Mouse (Mus musculus): ENCODE results near the gene Fam126a. TPM values are rescaled to one million over a fixed set of nuclear protein-coding genes. Genes with fewer than 3 reads are reported as not detected.

Fam126a gene
- polyA plus RNA-seq, 1 experiment from 2014 or later = 33.9 TPM

DNA sequence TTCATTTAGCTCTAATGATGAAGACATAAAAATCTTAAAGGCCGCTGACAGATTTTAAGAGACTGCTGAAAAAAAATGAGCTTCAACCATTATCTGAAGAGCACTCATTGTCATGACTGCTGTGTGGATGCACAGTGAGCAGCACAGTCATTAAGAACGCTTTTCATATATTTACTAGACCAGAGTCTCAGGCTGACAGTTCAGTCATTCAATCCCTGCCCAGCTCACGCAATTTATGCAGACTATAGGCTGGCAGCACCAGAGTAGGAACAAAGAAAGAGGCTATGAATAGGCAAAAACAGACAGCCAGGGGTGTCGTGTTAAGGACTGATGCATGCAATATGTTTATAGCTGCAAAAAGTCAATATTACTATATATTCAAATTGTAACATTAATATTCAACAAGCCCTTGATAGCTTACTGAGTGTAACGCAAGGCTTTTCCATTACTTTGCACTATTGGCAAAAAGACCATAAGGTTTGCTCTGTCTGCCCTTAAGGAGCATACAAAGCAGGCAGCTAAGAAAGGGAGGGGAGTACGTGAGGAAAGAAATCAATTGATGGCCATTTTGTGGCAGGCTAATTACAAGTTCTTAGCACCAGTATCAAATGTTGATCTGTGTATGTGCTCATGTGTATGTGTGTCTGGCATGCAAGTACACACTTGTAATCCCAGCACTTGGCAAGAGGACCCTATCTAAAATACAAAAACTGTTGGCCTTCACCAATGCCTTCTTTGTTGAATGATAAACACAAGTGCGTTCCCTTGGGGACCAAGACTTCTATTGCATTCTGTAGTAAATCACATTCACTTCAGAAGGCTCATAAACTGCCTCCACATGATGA is 10.9 kb downstream of the Fam126a start:
- peaks cover 8% of the 10 kb centered on the region; the same call in 1 of the 2 replicates for H3K36me3 ChIP-seq
- H3K9me3 ChIP-seq = no peaks in the 10 kb centered on the region
- no peak overlapping the region for H3K4me3 ChIP-seq
- no peak overlapping the region for H3K27ac ChIP-seq (replicated peaks)
- no peak overlapping the region for H3K4me2 ChIP-seq
- 87% methylated on average over 7 of the region's 7 CpGs for WGBS
- no peak overlapping the region for H3K9ac ChIP-seq
- no peaks in the 10 kb centered on the region for H3K27me3 ChIP-seq (replicated peaks)
- peaks cover 19% of the 10 kb centered on the region for H3K4me1 ChIP-seq
- no peak for ATAC-seq (ENCODE audit: extremely low read depth, insufficient number of reproducible peaks, low FRiP score, low TSS enrichment)

- WGBS = 82% methylated on average over 7 of the region's 7 CpGs
- no peak for ATAC-seq (ENCODE audit: extremely low read depth, insufficient number of reproducible peaks, low FRiP score, low TSS enrichment)
- Histone ChIP-seq H3K9ac (no peak overlapping the region), H3K27ac (replicated peaks) (no peak overlapping the region), H3K27me3 (replicated peaks) (no peaks in the 10 kb centered on the region), H3K4me2 (no peak overlapping the region), H3K4me1 (peaks cover 19% of the 10 kb centered on the region), H3K4me3 (no peak overlapping the region), H3K36me3 (peaks cover 5% of the 10 kb centered on the region; the same call in 1 of the 2 replicates), H3K9me3 (no peaks in the 10 kb centered on the region)
Measured at GRCm38 (mm10) chr5:24018621-24019261, 11.7 kb downstream of the Fam126a start.

- no peak overlapping the region for H3K4me2 ChIP-seq
- no peaks in the 10 kb centered on the region for H3K27me3 ChIP-seq (replicated peaks)
- no peak for ATAC-seq (ENCODE audit: extremely low read depth, insufficient number of reproducible peaks, low FRiP score, low TSS enrichment)
- H3K4me3 ChIP-seq = no peak overlapping the region
- H3K9ac ChIP-seq = no peak overlapping the region
- no peaks in the 10 kb centered on the region for H3K9me3 ChIP-seq
- H3K27ac ChIP-seq (replicated peaks) = no peak overlapping the region
- peaks cover 14% of the 10 kb centered on the region; the same call in 1 of the 2 replicates for H3K4me1 ChIP-seq
- H3K36me3 ChIP-seq = peaks cover 5% of the 10 kb centered on the region; the same call in 1 of the 2 replicates
- 94% methylated on average over 1 of the region's 1 CpGs for WGBS
Measured at GRCm38 (mm10) chr5:24016912-24017311, 13.6 kb downstream of the Fam126a start.

DNA sequence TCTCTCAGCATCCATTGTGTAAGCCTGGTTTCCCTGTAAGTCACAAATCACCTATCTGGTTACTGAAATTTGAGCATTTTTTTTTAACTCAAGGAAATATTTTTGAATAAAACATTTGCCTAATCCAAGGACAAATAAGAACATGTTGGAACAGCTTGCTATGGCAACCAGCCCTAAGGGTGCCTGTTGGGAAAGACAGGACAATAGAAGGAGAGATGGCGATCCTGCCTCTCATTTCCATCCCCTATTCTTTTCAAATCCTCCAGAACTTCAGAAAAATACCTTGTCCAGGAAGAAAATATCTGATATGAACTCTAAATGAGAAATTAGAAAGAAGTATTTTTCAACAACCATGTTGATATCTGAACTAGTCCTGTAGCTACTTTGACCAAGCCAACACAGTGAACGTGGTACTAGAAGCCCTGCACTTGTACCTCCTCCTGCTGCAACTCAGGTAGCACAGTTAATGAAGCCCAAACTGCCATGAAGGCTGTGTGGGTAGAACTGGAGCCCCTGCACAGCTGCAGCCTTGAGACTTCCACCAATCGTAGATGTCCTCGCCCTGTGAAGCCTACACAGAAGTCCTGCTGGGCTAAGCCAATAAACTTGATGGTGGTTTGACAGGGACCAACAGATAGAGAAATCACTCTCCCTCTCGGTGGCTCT is 17.0 kb downstream of the Fam126a start:
- 69% methylated on average over 5 of the region's 5 CpGs for WGBS

DNA sequence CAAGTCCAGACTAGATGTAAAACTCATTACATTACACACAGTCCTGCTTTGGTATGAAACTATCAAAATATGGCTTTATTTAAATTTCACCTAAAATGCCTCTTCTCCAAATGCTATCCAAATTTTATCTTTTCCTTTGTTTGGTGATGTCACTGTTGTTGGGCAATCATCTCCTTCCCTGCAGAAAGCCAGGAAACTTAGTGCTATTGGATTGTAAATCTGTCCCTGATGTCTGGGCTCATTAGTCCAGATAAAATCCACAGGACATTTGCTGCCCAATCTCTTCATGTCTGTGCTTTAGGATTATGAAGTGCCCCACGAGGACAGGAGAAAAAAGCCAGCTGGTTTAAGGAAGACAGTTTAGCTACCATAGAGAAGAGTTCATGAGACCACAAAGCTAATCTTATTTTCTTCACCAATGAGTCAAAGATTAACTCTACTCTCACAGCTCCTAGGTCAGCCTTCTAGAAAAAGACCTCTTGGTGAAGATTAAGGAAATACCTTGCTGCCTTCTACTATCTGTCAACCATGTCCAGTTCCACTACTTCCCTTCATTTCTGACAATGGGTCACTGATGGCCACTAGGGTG is 31.3 kb downstream of the Fam126a start:
- no peak for ATAC-seq (ENCODE audit: extremely low read depth, insufficient number of reproducible peaks, low FRiP score, low TSS enrichment)

More for the DNA sequence above, 17.0 kb downstream of the Fam126a start:
- H3K9ac ChIP-seq = no peak overlapping the region
- H3K9me3 ChIP-seq = no peaks in the 10 kb centered on the region
- H3K4me1 ChIP-seq = peaks cover 6% of the 10 kb centered on the region; the same call in 1 of the 2 replicates
- H3K4me3 ChIP-seq = no peak overlapping the region
- H3K27me3 ChIP-seq (replicated peaks) = no peaks in the 10 kb centered on the region
- no peak overlapping the region for H3K4me2 ChIP-seq
- no peak overlapping the region for H3K27ac ChIP-seq (replicated peaks)
- no peak for ATAC-seq (ENCODE audit: extremely low read depth, insufficient number of reproducible peaks, low FRiP score, low TSS enrichment)
- H3K36me3 ChIP-seq = peaks cover 14% of the 10 kb centered on the region

DNA sequence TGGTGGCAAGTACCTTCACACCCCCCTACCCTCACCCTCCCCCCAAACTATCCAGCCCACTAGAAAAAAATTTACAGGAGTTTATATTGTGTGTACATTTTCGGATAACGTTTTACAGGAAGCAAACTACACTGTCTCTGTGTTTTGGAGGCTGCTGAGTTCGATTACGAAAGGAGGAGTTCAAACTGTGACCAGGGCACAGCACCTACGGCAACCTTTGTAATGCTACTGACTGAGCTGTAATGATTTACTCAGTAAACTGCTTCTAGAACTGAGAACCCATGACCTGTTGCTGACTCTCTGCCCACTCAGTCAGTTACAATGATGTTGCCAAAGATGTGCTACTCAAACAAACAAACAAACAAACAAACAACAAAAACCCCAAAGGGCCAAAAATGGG is 34.5 kb downstream of the Fam126a start:
- peaks cover 20% of the 10 kb centered on the region for H3K36me3 ChIP-seq
- no peak overlapping the region for H3K4me3 ChIP-seq
- no peak overlapping the region for H3K27ac ChIP-seq (replicated peaks)
- no peak for ATAC-seq (ENCODE audit: extremely low read depth, insufficient number of reproducible peaks, low FRiP score, low TSS enrichment)
- no peak overlapping the region for H3K4me2 ChIP-seq
- no peaks in the 10 kb centered on the region for H3K9me3 ChIP-seq
- WGBS = 80% methylated on average over 5 of the region's 5 CpGs
- H3K27me3 ChIP-seq (replicated peaks) = no peaks in the 10 kb centered on the region
- H3K9ac ChIP-seq = no peak overlapping the region
- peaks cover 31% of the 10 kb centered on the region for H3K4me1 ChIP-seq

More for the DNA sequence above, 31.3 kb downstream of the Fam126a start:
- H3K9me3 ChIP-seq = no peaks in the 10 kb centered on the region
- no peak overlapping the region for H3K9ac ChIP-seq
- no peak overlapping the region for H3K27ac ChIP-seq (replicated peaks)
- H3K4me3 ChIP-seq = no peak overlapping the region
- H3K4me1 ChIP-seq = peaks cover 9% of the 10 kb centered on the region
- peaks cover 20% of the 10 kb centered on the region for H3K36me3 ChIP-seq
- WGBS = 55% methylated on average over 1 of the region's 1 CpGs
- no peak overlapping the region for H3K4me2 ChIP-seq
- H3K27me3 ChIP-seq (replicated peaks) = no peaks in the 10 kb centered on the region

- Histone ChIP-seq H3K4me3 (no peak overlapping the region), H3K36me3 (peaks cover 24% of the 10 kb centered on the region), H3K27ac (replicated peaks) (no peak overlapping the region), H3K27me3 (replicated peaks) (no peaks in the 10 kb centered on the region), H3K9ac (no peak overlapping the region), H3K4me2 (no peak overlapping the region), H3K9me3 (no peaks in the 10 kb centered on the region), H3K4me1 (peaks cover 35% of the 10 kb centered on the region)
- ATAC-seq (ENCODE audit: extremely low read depth, insufficient number of reproducible peaks, low FRiP score, low TSS enrichment) = no peak
- WGBS = 80% methylated on average over 3 of the region's 3 CpGs
Measured at GRCm38 (mm10) chr5:23994929-23995328, 35.6 kb downstream of the Fam126a start.

GRCm38 (mm10) chr5:23994231-23994630 is 36.3 kb downstream of the Fam126a start:
- Histone ChIP-seq H3K9me3 (no peaks in the 10 kb centered on the region), H3K4me1 (peaks cover 35% of the 10 kb centered on the region), H3K4me2 (no peak overlapping the region), H3K36me3 (peaks cover 24% of the 10 kb centered on the region), H3K9ac (no peak overlapping the region), H3K4me3 (no peak overlapping the region), H3K27me3 (replicated peaks) (no peaks in the 10 kb centered on the region), H3K27ac (replicated peaks) (peak overlapping the region; percentile 87; the same call in 1 of the 2 replicates)
- no peak for ATAC-seq (ENCODE audit: extremely low read depth, insufficient number of reproducible peaks, low FRiP score, low TSS enrichment)
- 83% methylated on average over 2 of the region's 2 CpGs for WGBS

DNA sequence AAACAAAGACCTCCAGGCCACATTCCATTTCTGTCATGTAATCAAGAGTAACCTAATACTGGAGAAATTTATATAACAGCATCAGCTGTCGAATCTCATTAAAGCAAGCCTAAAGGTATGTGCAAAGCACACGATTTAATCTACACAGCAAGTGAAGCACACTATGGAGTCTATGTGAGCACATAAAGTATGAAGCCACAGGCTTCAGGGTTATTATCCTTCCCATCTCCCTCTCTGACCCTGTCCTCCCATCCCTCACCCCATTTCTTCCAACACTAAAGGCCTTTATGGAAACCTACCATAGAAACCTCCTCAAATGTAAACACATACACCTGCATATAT is 37.0 kb downstream of the Fam126a start:
- Histone ChIP-seq H3K36me3 (peaks cover 20% of the 10 kb centered on the region), H3K9ac (peak overlapping the region; percentile 45), H3K4me1 (peaks cover 35% of the 10 kb centered on the region), H3K9me3 (no peaks in the 10 kb centered on the region), H3K27me3 (replicated peaks) (no peaks in the 10 kb centered on the region), H3K4me2 (peak overlapping the region; percentile 43), H3K27ac (replicated peaks) (peak overlapping the region; percentile 87), H3K4me3 (no peak overlapping the region)
- WGBS = 26% methylated on average over 2 of the region's 2 CpGs
- no peak for ATAC-seq (ENCODE audit: extremely low read depth, insufficient number of reproducible peaks, low FRiP score, low TSS enrichment)

GRCm38 (mm10) chr5:23992876-23993552 is 37.5 kb downstream of the Fam126a start:
- Histone ChIP-seq H3K9me3 (no peaks in the 10 kb centered on the region), H3K4me1 (peaks cover 35% of the 10 kb centered on the region), H3K27ac (replicated peaks) (peak overlapping the region; percentile 87), H3K4me2 (peak overlapping the region; percentile 43), H3K36me3 (peaks cover 17% of the 10 kb centered on the region), H3K4me3 (no peak overlapping the region), H3K27me3 (replicated peaks) (no peaks in the 10 kb centered on the region), H3K9ac (peak overlapping the region; percentile 45)
- ATAC-seq (ENCODE audit: extremely low read depth, insufficient number of reproducible peaks, low FRiP score, low TSS enrichment) = no peak
- 47% methylated on average over 5 of the region's 5 CpGs for WGBS
